In the genomic region with DNA sequence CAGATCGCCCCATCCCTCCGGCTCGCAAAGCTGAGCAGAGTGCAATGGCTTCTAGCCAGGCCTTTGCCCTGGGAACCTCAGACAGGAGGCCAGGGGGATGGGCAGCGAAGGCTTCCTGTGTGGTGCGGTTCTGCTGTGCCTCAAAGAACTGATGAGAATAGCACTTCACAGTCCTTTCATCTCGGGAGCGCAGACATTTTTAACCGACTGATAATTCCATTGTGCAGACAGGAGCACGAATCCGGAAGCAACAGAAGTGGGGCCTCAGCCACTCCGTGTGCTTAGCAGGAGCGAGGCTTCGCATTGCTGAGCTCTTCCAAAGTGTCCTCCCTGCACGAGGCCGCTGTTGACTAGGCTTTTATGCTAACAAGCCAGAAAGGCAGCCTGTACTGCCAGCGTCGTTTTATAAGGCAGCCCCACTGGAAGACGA, we compare ENCODE assay signal across 8 mouse cellular contexts. TPM values are rescaled to one million over a fixed set of nuclear protein-coding genes. Genes with fewer than 3 reads are reported as not detected.
A peak's percentile ranks its signal among the peaks of the same experiment; 100 is the strongest.
DNase-seq lines count a peak whose midpoint lies in the region; ATAC-seq lines count a peak whose summit lies in the region.

No protein-coding gene starts in this region.

- H3K4me2 ChIP-seq in embryonic facial prominence, embryonic 11.5 days (ENCODE audit: low read depth, low read length) = no peak overlapping the region

- no peaks in the 10 kb centered on the region for H3K9me3 ChIP-seq in embryonic facial prominence, embryonic 11.5 days (replicated peaks; ENCODE audit: control insufficient read depth, low read length)

- H3K27me3 ChIP-seq in embryonic facial prominence, embryonic 11.5 days (ENCODE audit: control insufficient read depth, insufficient read depth, low read length) = no peaks in the 10 kb centered on the region

- ATAC-seq in embryonic facial prominence, embryonic 11.5 days (replicated peaks; ENCODE audit: insufficient number of reproducible peaks, low FRiP score, low TSS enrichment, low read depth) = no peak

- H3K4me1 ChIP-seq in embryonic facial prominence, embryonic 11.5 days (ENCODE audit: control insufficient read depth, insufficient read depth, low read length) = no peaks in the 10 kb centered on the region

- peak; percentile 92 for DNase-seq in CD4-positive helper T cell, adult 2 months (ENCODE audit: low read depth, low spot score)
- peak; percentile 92 for DNase-seq in T-cell, adult 2 months (ENCODE audit: low spot score)
- DNase-seq in embryonic facial prominence, embryonic 11.5 days (ENCODE audit: low spot score) = peak; percentile 43
- peak; percentile 50 for DNase-seq in heart, postnatal 4 days
- peak; percentile 55 for DNase-seq in layer of hippocampus, adult 9-11 months
- DNase-seq in lung, postnatal 25 days (ENCODE audit: low spot score) = peak; percentile 45
- peak; percentile 5 for DNase-seq in retina, postnatal 7 days (ENCODE audit: low read depth, low spot score)
- DNase-seq in urinary bladder, adult 18-20 months (ENCODE audit: low spot score in 2 of 2) = no peak

- H3K9ac ChIP-seq in embryonic facial prominence, embryonic 11.5 days (replicated peaks; ENCODE audit: low read length) = peak overlapping the region; percentile 7; the same call in 1 of the 2 replicates

- no peaks in the 10 kb centered on the region for H3K36me3 ChIP-seq in embryonic facial prominence, embryonic 11.5 days (replicated peaks; ENCODE audit: control insufficient read depth, insufficient read depth, low read depth, low read length)

- WGBS in embryonic facial prominence, embryonic 11.5 days = 22% methylated on average over 18 of the region's 18 CpGs

- H3K4me3 ChIP-seq in embryonic facial prominence, embryonic 11.5 days (ENCODE audit: low read depth, low read length) = no peak overlapping the region

- no peak overlapping the region for H3K27ac ChIP-seq in embryonic facial prominence, embryonic 11.5 days (replicated peaks; ENCODE audit: low read depth, low read length)

RNA-seq across cellular contexts. Expression of a gene that starts 53.6 kb away (rescaled TPM):
- 100 and 116 TPM in 2 replicates for polyA plus RNA-seq in embryonic facial prominence, embryonic 11.5 days (2014; fragmentation: Nextera tagmentation; extraction: Ambion mirVana)
- total RNA-seq in heart, postnatal 4 days (2021) = 10 to 100 TPM; 49.2 to 50.5 TPM

Comparison
In these comparisons a context has a peak if more than half of its experiments do, and no peak if none do; other contexts are left out.
1. DNase-seq: peak in CD4-positive helper T cell, adult 2 months (single experiment), T-cell, adult 2 months (single experiment), embryonic facial prominence, embryonic 11.5 days (single experiment), heart, postnatal 4 days (single experiment), layer of hippocampus, adult 9-11 months (single experiment), lung, postnatal 25 days (single experiment) and retina, postnatal 7 days (single experiment); none in urinary bladder, adult 18-20 months (0 of 2).